Mouse (Mus musculus): ENCODE results near the gene Rap1gap.
A peak's percentile ranks its signal among the peaks of the same experiment; 100 is the strongest.

Rap1gap gene

DNA sequence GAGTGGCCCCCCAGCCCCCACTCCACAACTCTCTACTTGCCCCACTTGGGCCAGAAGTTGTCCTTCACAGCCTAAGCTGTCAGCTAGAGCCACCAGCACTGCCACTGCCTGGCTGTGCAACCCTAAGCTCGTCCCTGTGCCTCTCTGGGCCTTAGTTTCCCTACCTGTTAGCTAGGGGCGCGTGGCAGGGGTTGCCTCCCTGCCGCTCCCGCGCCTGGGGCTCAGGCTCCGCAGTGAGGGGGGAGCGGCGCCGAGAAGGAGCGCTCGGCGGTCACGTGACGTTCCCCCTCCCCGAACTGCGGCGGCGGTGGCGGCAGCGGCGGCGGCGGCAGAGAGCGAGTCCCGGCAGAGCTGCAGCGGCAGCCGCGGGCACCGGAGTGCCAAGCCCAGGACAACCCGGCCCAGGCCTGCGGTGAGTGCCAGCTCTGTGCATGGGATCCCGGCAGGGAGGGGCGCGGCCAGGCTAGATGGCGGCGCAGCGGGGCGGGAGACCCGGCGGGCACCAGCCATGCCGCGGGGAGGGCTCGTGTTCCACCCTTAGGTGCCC, at the start of gene Rap1gap:
Gene Rap1gap, plus strand, starts transcription at position 294 of the 547 bp plus-strand sequence.
- no peak for DNase-seq (ENCODE audit: low read depth, low spot score)

DNA sequence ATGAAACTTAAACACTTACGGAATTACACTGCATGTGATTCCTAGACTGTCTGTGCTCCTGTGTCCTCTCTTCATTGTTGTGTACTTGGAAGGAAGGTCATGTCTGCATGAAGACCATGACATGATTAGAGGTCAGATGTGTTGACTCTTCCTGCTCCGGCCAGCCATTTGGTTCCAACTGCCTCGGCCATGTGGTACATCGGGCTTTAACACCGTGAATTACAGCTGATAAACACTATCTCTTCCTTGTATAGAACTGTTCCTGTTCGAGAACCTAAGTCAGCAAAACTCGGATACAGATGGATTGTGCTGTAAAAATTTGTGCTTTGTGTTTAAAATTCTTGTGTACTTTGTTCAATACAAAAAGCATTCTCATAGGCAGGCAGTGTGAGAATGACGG, 41.7 kb upstream of the Rap1gap start:
- no peak for DNase-seq (ENCODE audit: low read depth, low spot score)

- DNase-seq (ENCODE audit: low read depth, low spot score) = no peak
Measured at GRCm38 (mm10) chr4:137627476-137628235, 36.9 kb upstream of the Rap1gap start.

- DNase-seq (ENCODE audit: low read depth, low spot score) = no peak
Measured at GRCm38 (mm10) chr4:137628400-137628799, 36.1 kb upstream of the Rap1gap start.

GRCm38 (mm10) chr4:137629354-137629753, 35.2 kb upstream of the Rap1gap start:
- peak; percentile 52 for DNase-seq (ENCODE audit: low read depth, low spot score)

GRCm38 (mm10) chr4:137630153-137630552, 34.4 kb upstream of the Rap1gap start:
- DNase-seq (ENCODE audit: low read depth, low spot score) = no peak

GRCm38 (mm10) chr4:137631596-137631995, 32.9 kb upstream of the Rap1gap start:
- no peak for DNase-seq (ENCODE audit: low read depth, low spot score)

- no peak for DNase-seq (ENCODE audit: low read depth, low spot score)
Measured at GRCm38 (mm10) chr4:137633394-137633793, 31.1 kb upstream of the Rap1gap start.

GRCm38 (mm10) chr4:137636597-137636996, 27.9 kb upstream of the Rap1gap start:
- DNase-seq (ENCODE audit: low read depth, low spot score) = peak; percentile 23

DNA sequence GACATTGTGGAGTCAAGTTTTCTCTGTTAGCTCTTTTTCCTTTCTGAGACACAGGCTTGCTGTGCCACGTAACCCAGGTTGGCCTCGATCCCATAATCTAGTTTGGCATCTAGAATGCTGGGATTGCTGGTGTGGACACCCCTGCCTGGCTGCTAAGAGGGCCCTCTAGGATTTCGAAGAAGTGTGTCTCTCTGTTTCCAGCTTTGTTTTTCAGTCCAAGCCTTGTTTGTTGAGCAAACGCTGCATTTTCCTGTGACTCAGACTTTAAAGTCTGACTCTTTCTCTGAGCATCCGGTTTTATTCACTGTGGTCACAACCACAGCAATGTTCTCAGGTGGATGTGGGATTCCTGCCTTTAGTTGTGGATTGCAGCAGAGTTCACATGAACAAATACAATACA, 23.0 kb upstream of the Rap1gap start:
- DNase-seq (ENCODE audit: low read depth, low spot score) = peak; percentile 93

DNA sequence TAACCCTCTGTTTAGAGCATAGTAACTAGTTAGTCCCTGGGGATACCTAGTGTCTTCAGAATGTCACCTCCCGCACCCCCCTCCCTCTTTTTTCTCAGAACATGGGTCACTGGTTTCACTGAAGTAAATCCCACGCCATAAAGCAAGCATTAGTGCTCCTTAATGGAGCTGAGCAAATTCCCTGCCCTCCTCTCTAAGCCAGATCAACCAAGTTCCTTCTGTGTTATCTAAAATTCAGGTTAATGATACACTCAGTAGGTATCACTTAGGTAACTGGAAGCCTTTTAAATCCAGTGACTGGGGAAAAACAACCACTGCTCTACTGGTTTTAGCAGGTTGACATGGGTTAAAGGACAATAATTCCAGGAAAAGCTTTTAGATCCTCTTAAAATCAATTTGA, 22.4 kb upstream of the Rap1gap start:
- no peak for DNase-seq (ENCODE audit: low read depth, low spot score)

DNA sequence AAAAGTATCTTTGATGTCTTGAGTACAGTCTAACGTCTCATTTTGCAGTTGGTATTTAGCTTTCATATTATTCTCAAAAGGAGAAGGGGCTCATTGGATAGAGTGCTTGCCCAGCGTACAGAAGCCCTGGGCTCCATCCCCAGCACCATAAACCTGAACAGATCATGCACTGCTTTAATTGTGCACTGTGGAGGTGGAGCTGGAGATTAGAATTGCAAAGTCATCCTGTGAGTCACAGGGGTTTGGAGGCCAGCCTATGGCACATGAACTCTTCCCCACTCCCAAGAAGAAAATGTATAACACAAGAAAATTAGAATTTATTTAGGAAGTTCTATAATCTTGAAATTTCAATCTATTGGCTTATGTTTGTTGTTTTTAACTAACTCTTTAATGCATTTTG, 21.1 kb upstream of the Rap1gap start:
- DNase-seq (ENCODE audit: low read depth, low spot score) = peak; percentile 68

DNA sequence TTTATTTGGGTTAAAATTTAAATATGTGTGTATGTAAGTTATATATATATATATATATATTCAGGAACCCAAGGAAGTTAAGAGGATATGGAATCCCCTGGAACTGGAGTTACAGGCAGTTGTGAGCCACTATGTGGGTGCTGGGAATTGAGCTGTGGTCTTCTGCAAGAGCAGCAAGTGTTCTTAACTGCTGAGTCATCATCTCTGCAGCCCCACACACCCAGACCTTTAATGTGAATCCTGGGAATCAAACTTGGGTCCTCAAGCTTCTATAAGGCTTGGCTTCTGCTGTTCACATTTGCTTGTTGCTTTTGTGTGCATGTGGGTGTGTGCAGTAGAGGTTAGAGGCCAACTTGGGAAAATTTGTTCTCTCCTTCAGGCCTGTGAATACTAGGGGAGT, 18.3 kb upstream of the Rap1gap start:
- DNase-seq (ENCODE audit: low read depth, low spot score) = no peak

- DNase-seq (ENCODE audit: low read depth, low spot score) = peak; percentile 83
Measured at GRCm38 (mm10) chr4:137647648-137648047, 16.9 kb upstream of the Rap1gap start.

DNA sequence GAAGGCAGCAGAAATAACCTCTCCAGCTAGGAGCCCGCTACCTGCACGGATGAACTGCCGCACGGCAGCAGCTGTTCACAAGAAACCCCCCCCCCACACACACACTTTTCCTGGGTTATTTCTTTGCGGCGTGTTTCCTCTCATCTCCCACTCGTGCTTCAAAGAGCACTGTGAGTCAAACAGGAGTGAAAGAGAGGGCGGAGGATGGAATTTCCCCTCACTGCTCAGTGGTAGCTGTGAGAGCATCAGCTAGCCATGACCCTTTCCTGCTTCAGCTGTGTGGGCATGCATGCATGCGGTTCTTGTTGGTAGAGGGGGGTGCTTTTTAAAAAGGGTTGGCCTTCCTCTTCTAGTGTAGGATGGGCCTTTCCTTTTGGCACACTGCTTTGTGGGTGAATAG, 16.3 kb upstream of the Rap1gap start:
- DNase-seq (ENCODE audit: low read depth, low spot score) = peak; percentile 29

GRCm38 (mm10) chr4:137650912-137651311, 13.6 kb upstream of the Rap1gap start:
- no peak for DNase-seq (ENCODE audit: low read depth, low spot score)

DNA sequence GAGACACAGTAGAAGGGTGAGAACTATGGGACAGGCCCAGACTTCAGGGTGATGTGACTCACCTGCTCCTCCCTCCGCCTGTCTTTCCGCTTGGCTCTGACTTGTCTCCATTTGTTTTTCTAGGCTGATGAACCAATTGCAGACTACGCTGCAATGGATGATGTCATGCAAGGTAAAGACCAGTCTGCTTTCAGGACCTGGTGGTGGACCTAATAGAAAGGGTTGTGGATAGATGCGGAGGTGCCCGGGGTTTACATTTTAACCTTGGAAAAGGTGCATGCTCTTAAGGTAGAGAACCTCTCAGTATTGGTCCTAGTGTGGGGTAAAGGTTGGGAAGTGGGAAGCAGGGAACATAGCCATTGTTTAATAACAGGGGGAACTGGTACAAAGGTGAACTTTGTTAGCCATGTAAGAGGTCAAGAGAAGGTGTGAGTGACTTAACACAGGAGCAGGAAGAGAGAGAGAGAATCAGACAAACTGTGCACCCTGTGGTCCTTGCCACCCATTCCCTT, 11.6 kb upstream of the Rap1gap start:
- DNase-seq (ENCODE audit: low read depth, low spot score) = no peak

GRCm38 (mm10) chr4:137655241-137656031, 9.1 kb upstream of the Rap1gap start:
- DNase-seq (ENCODE audit: low read depth, low spot score) = no peak

DNA sequence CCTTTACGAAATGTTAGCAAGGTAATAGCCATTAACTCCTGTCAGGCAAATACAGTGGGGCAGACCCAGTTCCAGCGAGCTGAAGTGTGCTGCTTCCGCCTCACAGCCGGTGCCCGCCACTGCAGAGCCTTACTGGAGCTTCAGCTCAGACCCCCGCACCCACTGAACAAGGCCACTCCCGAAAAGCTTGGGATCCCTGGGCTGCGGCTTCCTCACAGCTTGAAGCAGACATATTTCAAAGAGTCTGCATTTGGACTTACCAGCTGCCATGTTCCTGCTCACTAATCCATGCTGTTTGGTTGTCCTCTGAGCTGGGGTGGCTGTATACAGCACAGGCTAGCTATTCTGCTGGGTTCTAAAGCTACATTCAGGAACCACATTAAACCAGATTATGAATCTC, 6.9 kb upstream of the Rap1gap start:
- DNase-seq (ENCODE audit: low read depth, low spot score) = no peak

GRCm38 (mm10) chr4:137659541-137659940, 5.0 kb upstream of the Rap1gap start:
- no peak for DNase-seq (ENCODE audit: low read depth, low spot score)

GRCm38 (mm10) chr4:137660364-137661077, 4.0 kb upstream of the Rap1gap start:
- DNase-seq (ENCODE audit: low read depth, low spot score) = peak; percentile 27

- no peak for DNase-seq (ENCODE audit: low read depth, low spot score)
Measured at GRCm38 (mm10) chr4:137661078-137661450, 3.5 kb upstream of the Rap1gap start.

Measured in 3T3-L1 (cell line).